Mouse (Mus musculus) ES-E14 (cell line): ENCODE results near the gene Il1rapl1. TPM values are rescaled to one million over a fixed set of nuclear protein-coding genes. Genes with fewer than 3 reads are reported as not detected.

ENCODE experiments used
- DNase-seq: peaks from one replicate; pipeline ENCODE4 v3.0.0-alpha.2; 2013; ENCODE audit warnings: low read depth, low spot score
- H3K27ac ChIP-seq: 2 replicates; pipeline ENCODE4 v1.5.1; 2012; ENCODE audit warnings: low read depth, mild to moderate bottlenecking, low read length, moderate library complexity, mixed read lengths; ENCODE audit not compliant: poor library complexity, insufficient read depth, severe bottlenecking
- H3K36me3 ChIP-seq: 2 replicates; pipeline ENCODE4 v1.6.1; 2012; ENCODE audit warnings: mild to moderate bottlenecking, low read length, moderate library complexity, mixed read lengths; ENCODE audit not compliant: control insufficient read depth, poor library complexity, insufficient read depth, severe bottlenecking
- H3K4me1 ChIP-seq, 2 experiments: fragments of 150-350 bp in 1 of 2; sonication (generic) in 1 of 2; 2 replicates each; pipeline ENCODE4 v1.6.1; 2012; ENCODE audit warnings: low read length in 2 of 2, mild to moderate bottlenecking in 1 of 2, mixed read lengths in 1 of 2; ENCODE audit not compliant: control insufficient read depth in 2 of 2, insufficient read depth in 2 of 2, poor library complexity in 1 of 2
- H3K4me3 ChIP-seq, 2 experiments: fragments of 150-350 bp in 1 of 2; sonication (generic) in 1 of 2; 2 replicates each; pipeline ENCODE4 v1.5.1; 2012; ENCODE audit warnings: low read length in 2 of 2, low read depth in 1 of 2, mild to moderate bottlenecking in 1 of 2, mixed read lengths in 1 of 2; ENCODE audit not compliant: insufficient read depth in 1 of 2, poor library complexity in 1 of 2, severe bottlenecking in 1 of 2
- H3K9ac ChIP-seq: 2 replicates; pipeline ENCODE4 v1.6.1; 2012; ENCODE audit warnings: low read depth, mild to moderate bottlenecking, low read length, mixed read lengths; ENCODE audit not compliant: poor library complexity, insufficient read depth, severe bottlenecking
- H3K9me3 ChIP-seq: fragments of 150-350 bp; sonication (generic); 2 replicates; pipeline ENCODE4 v1.6.1; 2012; ENCODE audit warnings: low read depth, mild to moderate bottlenecking, low read length; ENCODE audit not compliant: control insufficient read depth, insufficient read depth
- CHD2 ChIP-seq: IDR thresholded peaks from 2 replicates; pipeline ENCODE4 v1.6.1; 2014; ENCODE audit warnings: mild to moderate bottlenecking, low read depth, low read length, inconsistent platforms
- HCFC1 ChIP-seq: IDR thresholded peaks from 2 replicates; pipeline ENCODE4 v1.6.1; 2012; ENCODE audit warnings: low read length, inconsistent platforms, borderline replicate concordance; ENCODE audit not compliant: insufficient read depth
- MAFK ChIP-seq: IDR thresholded peaks from 2 replicates; pipeline ENCODE4 v1.6.1; 2014; ENCODE audit warnings: mild to moderate bottlenecking, low read depth, low read length, inconsistent platforms; ENCODE audit not compliant: insufficient read depth
- ZC3H11A ChIP-seq: IDR thresholded peaks from 2 replicates; pipeline ENCODE4 v1.6.1; 2012; ENCODE audit warnings: low read depth, mild to moderate bottlenecking, inconsistent platforms, low read length, borderline replicate concordance
- ZNF384 ChIP-seq: IDR thresholded peaks from 2 replicates; pipeline ENCODE4 v1.6.1; 2012; ENCODE audit warnings: low read depth, low read length, inconsistent platforms
- in situ Hi-C, 2 experiments: fragments of 600-800 bp; cut with MboI; formaldehyde crosslinking; loops; one replicate each; pipeline ENCODE4 v1.15.1; 2025; ENCODE audit warnings: low sequenced_read_pairs in 2 of 2, inconsistent platforms in 1 of 2; ENCODE audit not compliant: unreplicated experiment in 2 of 2
- total RNA-seq: library from RNA; depleted of rRNA; stranded (reverse); fragments of 300-350 nt; gene quantifications from 2 replicates; pipeline ENCODE4 v1.2.3, GENCODE M21; 2012

Gene Il1rapl1
- total RNA-seq, 1 experiment: not detected

- no peak for DNase-seq
- Histone ChIP-seq H3K9me3 (no peaks in the 10 kb centered on the region), H3K4me3 (no peak overlapping the region), H3K4me1 (no peaks in the 10 kb centered on the region), H3K27ac (no peak overlapping the region), H3K36me3 (no peaks in the 10 kb centered on the region), H3K9ac (no peak overlapping the region)
- TF ChIP-seq HCFC1 (no peak), MAFK (no peak), CHD2 (no peak), ZC3H11A (no peak), ZNF384 (no peak)
- in situ Hi-C loops: no loop called here
Observed at GRCm38 (mm10) chrX:87225280-87225679, 890.2 kb downstream of the Il1rapl1 start.

DNA sequence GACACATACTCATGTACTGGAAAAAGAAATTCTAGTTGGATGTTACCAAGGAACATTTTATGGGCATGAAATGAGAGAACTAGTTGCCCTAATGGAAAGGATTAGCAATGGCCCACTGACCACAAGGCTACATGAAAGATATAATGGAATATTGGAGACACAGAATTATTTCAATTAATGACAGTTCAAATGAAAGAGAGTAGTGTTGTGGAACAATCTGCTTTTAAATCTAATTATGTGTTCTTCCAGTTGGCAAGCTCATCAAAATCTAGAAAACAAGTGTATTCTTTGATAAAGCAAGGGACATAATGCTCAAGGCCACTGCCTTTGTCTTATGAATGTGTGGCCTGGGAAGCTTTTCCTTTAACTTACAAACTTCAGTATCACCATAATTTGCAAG lies 1113.1 kb downstream of the Il1rapl1 start:
- Histone ChIP-seq H3K4me1 (no peaks in the 10 kb centered on the region), H3K36me3 (no peaks in the 10 kb centered on the region), H3K9me3 (no peaks in the 10 kb centered on the region), H3K27ac (no peak overlapping the region), H3K4me3 (no peak overlapping the region), H3K9ac (no peak overlapping the region)
- no peak for DNase-seq
- in situ Hi-C loops: no loop called here
- no peak for TF ChIP-seq MAFK

DNA sequence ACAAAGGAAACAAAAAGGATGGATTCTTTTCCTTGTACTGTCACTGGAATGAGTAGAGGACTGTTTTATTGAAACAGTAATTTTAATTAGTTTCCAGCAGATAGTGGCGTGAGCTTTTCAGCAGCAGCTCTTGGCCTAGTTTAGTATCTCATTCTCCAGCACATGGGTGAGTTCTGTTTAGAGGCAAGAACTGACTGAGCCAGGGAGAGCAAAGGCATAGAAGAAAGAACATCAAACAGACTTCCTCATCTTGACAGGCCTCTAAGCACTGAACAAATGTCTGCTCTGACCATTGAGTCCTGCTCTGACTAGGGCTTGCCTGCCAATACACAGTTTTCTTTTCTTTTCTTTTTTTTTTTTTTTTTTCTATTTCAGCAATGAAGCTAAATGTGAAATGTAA lies 1160.3 kb downstream of the Il1rapl1 start:
- in situ Hi-C loops: no loop called here
- Histone ChIP-seq H3K4me1 (no peaks in the 10 kb centered on the region), H3K27ac (no peak overlapping the region), H3K9ac (no peak overlapping the region), H3K4me3 (no peak overlapping the region), H3K36me3 (no peaks in the 10 kb centered on the region), H3K9me3 (no peaks in the 10 kb centered on the region)
- TF ChIP-seq ZC3H11A: no peak
- TF ChIP-seq HCFC1: no peak
- no peak for TF ChIP-seq MAFK
- no peak for TF ChIP-seq CHD2
- no peak for TF ChIP-seq ZNF384
- DNase-seq: no peak

GRCm38 (mm10) chrX:86954614-86955013 lies 1160.8 kb downstream of the Il1rapl1 start:
- Histone ChIP-seq H3K4me1 (no peaks in the 10 kb centered on the region), H3K27ac (no peak overlapping the region), H3K9ac (no peak overlapping the region), H3K9me3 (no peaks in the 10 kb centered on the region), H3K36me3 (no peaks in the 10 kb centered on the region), H3K4me3 (no peak overlapping the region)
- DNase-seq: no peak
- in situ Hi-C loops: no loop called here
- no peak for TF ChIP-seq HCFC1
- TF ChIP-seq ZC3H11A: no peak
- no peak for TF ChIP-seq CHD2
- TF ChIP-seq MAFK: no peak
- no peak for TF ChIP-seq ZNF384

DNA sequence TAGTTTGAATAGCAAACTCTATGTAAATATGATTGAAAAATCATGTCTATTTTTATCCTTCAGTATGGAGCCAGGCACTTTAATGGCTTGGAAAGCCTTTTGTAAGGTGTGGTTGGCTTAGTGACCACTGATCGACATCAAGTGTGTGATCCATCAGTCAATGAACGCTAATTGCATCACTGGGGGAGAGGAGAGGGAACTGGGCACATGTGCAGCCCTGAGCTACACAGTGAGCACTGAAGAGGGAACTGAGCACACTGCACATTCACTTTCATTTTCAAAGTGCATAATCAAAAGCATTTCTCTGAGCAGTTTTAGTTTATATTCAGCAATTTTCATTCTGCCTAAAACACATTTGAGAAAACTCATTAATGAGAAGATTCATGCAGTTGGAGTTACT lies 1164.5 kb downstream of the Il1rapl1 start:
- TF ChIP-seq ZNF384: no peak
- TF ChIP-seq ZC3H11A: no peak
- no peak for TF ChIP-seq HCFC1
- TF ChIP-seq CHD2: no peak
- no peaks in the 10 kb centered on the region for H3K4me1 ChIP-seq
- H3K27ac ChIP-seq: no peak overlapping the region
- in situ Hi-C loops: no loop called here
- H3K9me3 ChIP-seq: no peaks in the 10 kb centered on the region
- no peak overlapping the region for H3K9ac ChIP-seq
- H3K4me3 ChIP-seq: no peak overlapping the region
- no peaks in the 10 kb centered on the region for H3K36me3 ChIP-seq
- DNase-seq: no peak
